In the genomic region with DNA sequence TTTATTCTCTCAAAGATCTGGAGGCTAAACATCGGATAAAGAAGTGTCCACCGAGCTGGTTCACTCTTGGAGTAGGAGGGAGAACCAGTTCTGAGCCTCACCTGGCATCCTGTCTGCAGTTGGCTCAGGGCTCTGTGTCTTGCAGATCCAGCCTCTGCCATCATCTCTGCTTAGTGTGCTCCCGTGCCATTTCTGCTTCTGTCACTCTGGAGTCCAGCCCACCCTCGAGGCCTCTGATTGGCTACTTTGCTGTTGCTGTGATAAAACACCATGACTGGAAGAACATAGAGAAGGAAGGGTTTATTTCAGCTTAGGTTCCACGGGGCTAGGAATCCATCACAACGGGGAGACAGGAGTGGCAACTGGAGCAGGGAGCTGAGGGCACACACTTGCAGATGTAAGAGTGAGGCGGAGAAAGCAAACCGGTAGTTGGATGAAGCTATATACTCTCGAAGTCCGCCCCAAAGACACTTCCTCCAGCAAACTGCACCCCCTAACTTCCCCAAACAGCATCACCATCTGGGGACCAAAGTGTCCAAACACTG, we compare ENCODE assay signal across 15 mouse cellular contexts. TPM values are rescaled to one million over a fixed set of nuclear protein-coding genes. Genes with fewer than 3 reads are reported as not detected.
A peak's percentile ranks its signal among the peaks of the same experiment; 100 is the strongest.
DNase-seq lines count a peak whose midpoint lies in the region; ATAC-seq lines count a peak whose summit lies in the region.
"Had no signal": no experiment of that assay in that cellular context is flagged by ENCODE, and none has a peak within 500 bp of the region (broad histone marks: within the 10 kb centered on the region; RNA-seq: fewer than 3 reads in every experiment).

No protein-coding gene starts in this region.

- no peak for ATAC-seq in cerebellum, adult (ENCODE audit: insufficient number of reproducible peaks, low FRiP score, low TSS enrichment)
- ATAC-seq: forebrain, embryonic 13.5 days; intestine, postnatal 0 days; liver, embryonic 12.5 days had no signal

- intact Hi-C loops in gastrocnemius, postnatal 14 days (cut with DNase I; ENCODE audit: low total_unique reads), result no loop called here

- DNase-seq in cerebellum, postnatal 10 days, result peak; percentile 88 to 89
- peak; percentile 22 to 32 for DNase-seq in layer of hippocampus, adult 18-20 months (ENCODE audit: low spot score in 2 of 2)
- no peak for DNase-seq in layer of hippocampus, adult 9-10 months (ENCODE audit: low spot score)
- DNase-seq in retina, postnatal 1 day, result peak; percentile 28
- DNase-seq in retina, embryonic 14.5 days (ENCODE audit: low spot score), result no peak
- peak; percentile 52 for DNase-seq in thymus, postnatal 14 days
- DNase-seq in gastrocnemius, postnatal 14 days, result no peak
- DNase-seq: cerebellum, postnatal 36 days; gastrocnemius, postnatal 10 days; kidney, postnatal 10 days; lung, postnatal 14 days had no signal

RNA-seq across cellular contexts. Expression of a gene that starts 53.6 kb away (rescaled TPM):
- total RNA-seq in layer of hippocampus, adult 18-20 months (2021), result under 1 TPM; 0.48 to 0.92 TPM
- under 1 TPM; 0.14 to 0.18 TPM for total RNA-seq in gastrocnemius, postnatal 14 days (2021)

Comparison
In these comparisons a context has a peak if more than half of its experiments do, and no peak if none do; other contexts are left out.
1. DNase-seq: peak in cerebellum, postnatal 10 days (2 of 2), layer of hippocampus, adult 18-20 months (2 of 2), retina, postnatal 1 day (single experiment) and thymus, postnatal 14 days (single experiment); none in layer of hippocampus, adult 9-10 months (single experiment), retina, embryonic 14.5 days (single experiment) and gastrocnemius, postnatal 14 days (single experiment).